Mouse (Mus musculus) embryo, embryonic 9.5 days (tissue): ENCODE measurements around the gene Bicc1.

ENCODE experiments used
- DNase-seq: peaks from one replicate; pipeline ENCODE4 v3.0.0-alpha.2; 2017; ENCODE audit errors: extremely low spot score

Bicc1 gene

GRCm38 (mm10) chr10:71058070-71058469 lies 101.4 kb downstream of the Bicc1 start:
- DNase-seq, result no peak

- no peak for DNase-seq
These were observed 106.8 kb downstream of the Bicc1 start for GRCm38 (mm10) chr10:71052748-71053147.

GRCm38 (mm10) chr10:71052208-71052607 lies 107.3 kb downstream of the Bicc1 start:
- DNase-seq, result no peak

- DNase-seq, result no peak
These were observed 108.7 kb downstream of the Bicc1 start for GRCm38 (mm10) chr10:71050722-71051333.

GRCm38 (mm10) chr10:71049294-71049693 lies 110.2 kb downstream of the Bicc1 start:
- DNase-seq, result no peak

GRCm38 (mm10) chr10:71044410-71044809 lies 115.1 kb downstream of the Bicc1 start:
- DNase-seq, result no peak

- DNase-seq, result no peak
These were observed 117.6 kb downstream of the Bicc1 start for GRCm38 (mm10) chr10:71041874-71042273.

GRCm38 (mm10) chr10:71036484-71036883 lies 123.0 kb downstream of the Bicc1 start:
- no peak for DNase-seq

GRCm38 (mm10) chr10:71028996-71029395 lies 130.5 kb downstream of the Bicc1 start:
- no peak for DNase-seq

- DNase-seq, result no peak
These were observed 131.2 kb downstream of the Bicc1 start for GRCm38 (mm10) chr10:71028066-71028844.

GRCm38 (mm10) chr10:71025131-71025894 lies 134.2 kb downstream of the Bicc1 start:
- DNase-seq, result no peak

- DNase-seq, result no peak
These were observed 134.8 kb downstream of the Bicc1 start for GRCm38 (mm10) chr10:71024681-71025080.

- DNase-seq, result no peak
These were observed 136.0 kb downstream of the Bicc1 start for GRCm38 (mm10) chr10:71023471-71023870.

- no peak for DNase-seq
These were observed 139.0 kb downstream of the Bicc1 start for GRCm38 (mm10) chr10:71020459-71020858.

- no peak for DNase-seq
These were observed 139.7 kb downstream of the Bicc1 start for GRCm38 (mm10) chr10:71019836-71020235.

GRCm38 (mm10) chr10:71009771-71010496 lies 149.6 kb downstream of the Bicc1 start:
- no peak for DNase-seq

- no peak for DNase-seq
These were observed 150.8 kb downstream of the Bicc1 start for GRCm38 (mm10) chr10:71008721-71009120.

- DNase-seq, result no peak
These were observed 151.5 kb downstream of the Bicc1 start for GRCm38 (mm10) chr10:71007956-71008355.

- no peak for DNase-seq
These were observed 152.0 kb downstream of the Bicc1 start for GRCm38 (mm10) chr10:71007516-71007915.

- DNase-seq, result no peak
These were observed 152.5 kb downstream of the Bicc1 start for GRCm38 (mm10) chr10:71007001-71007400.

- DNase-seq, result no peak
These were observed 156.6 kb downstream of the Bicc1 start for GRCm38 (mm10) chr10:71002871-71003270.

- no peak for DNase-seq
These were observed 157.3 kb downstream of the Bicc1 start for GRCm38 (mm10) chr10:71002186-71002585.
